Mouse (Mus musculus): Measurements from ENCODE around the gene H2-Eb1. TPM values are rescaled to one million over a fixed set of nuclear protein-coding genes. Genes with fewer than 3 reads are reported as not detected.

Gene H2-Eb1
- polyA plus RNA-seq, 1 experiment: not detected

- H3K4me3 ChIP-seq: no peak overlapping the region
- peaks cover 22% of the 10 kb centered on the region for H3K27me3 ChIP-seq (ENCODE audit: control insufficient read depth, insufficient read depth, insufficient read length)
- H3K79me2 ChIP-seq (ENCODE audit: control insufficient read depth, insufficient read depth): no peaks in the 10 kb centered on the region
- no peak overlapping the region for H3ac ChIP-seq (ENCODE audit: control insufficient read depth, insufficient read length)
- no peak overlapping the region for H3K4me2 ChIP-seq (ENCODE audit: low read depth)
- H3K36me3 ChIP-seq (ENCODE audit: control insufficient read depth, insufficient read depth): no peaks in the 10 kb centered on the region
- TF ChIP-seq POLR2A (IDR thresholded peaks at IDR 0.05; ENCODE audit: insufficient read length, low read depth) (no peak), SRF (IDR thresholded peaks at IDR 0.05; ENCODE audit: control insufficient read depth, insufficient read length, low read depth) (no peak), TCF3 (IDR thresholded peaks at IDR 0.05; ENCODE audit: insufficient read length, low read depth) (no peak), REST (IDR thresholded peaks at IDR 0.05; ENCODE audit: insufficient read depth, insufficient read length) (no peak), TCF12 (IDR thresholded peaks at IDR 0.05; ENCODE audit: insufficient read depth, poor library complexity, severe bottlenecking) (no peak), POLR2AphosphoS2 (IDR thresholded peaks at IDR 0.05; ENCODE audit: insufficient read length, low read depth) (no peak), E2F4 (IDR thresholded peaks at IDR 0.05; ENCODE audit: insufficient read depth) (no peak), MYOG (IDR thresholded peaks at IDR 0.05; ENCODE audit: control insufficient read depth in 1 of 3, insufficient read depth in 1 of 3, insufficient read length in 2 of 3, low read depth in 2 of 3) (no peak), MYOD1 (IDR thresholded peaks at IDR 0.05; ENCODE audit: control insufficient read depth in 1 of 3, insufficient read length in 2 of 3, low read depth in 2 of 3) (no peak)
Observed at GRCm38 (mm10) chr17:34261502-34261901, 44.2 kb upstream of the H2-Eb1 start.

- Histone ChIP-seq H3ac (ENCODE audit: control insufficient read depth, insufficient read length) (no peak overlapping the region), H3K36me3 (ENCODE audit: control insufficient read depth, insufficient read depth) (no peaks in the 10 kb centered on the region), H3K79me2 (ENCODE audit: control insufficient read depth, insufficient read depth) (no peaks in the 10 kb centered on the region), H3K27me3 (ENCODE audit: control insufficient read depth, insufficient read depth, insufficient read length) (peaks cover 27% of the 10 kb centered on the region), H3K4me3 (no peak overlapping the region), H3K4me2 (ENCODE audit: low read depth) (no peak overlapping the region)
- TF ChIP-seq CEBPB (IDR thresholded peaks at IDR 0.05; ENCODE audit: insufficient read depth, poor library complexity, severe bottlenecking): no peak
- no peak for TF ChIP-seq POLR2AphosphoS2 (IDR thresholded peaks at IDR 0.05; ENCODE audit: insufficient read length, low read depth)
- TF ChIP-seq TCF12 (IDR thresholded peaks at IDR 0.05; ENCODE audit: insufficient read depth, poor library complexity, severe bottlenecking): no peak
- no peak for TF ChIP-seq REST (IDR thresholded peaks at IDR 0.05; ENCODE audit: insufficient read depth, insufficient read length)
- no peak for TF ChIP-seq POLR2A (IDR thresholded peaks at IDR 0.05; ENCODE audit: insufficient read length, low read depth)
Observed at GRCm38 (mm10) chr17:34263068-34263467, 42.6 kb upstream of the H2-Eb1 start.

GRCm38 (mm10) chr17:34263811-34264371, 41.8 kb upstream of the H2-Eb1 start:
- no peaks in the 10 kb centered on the region for H3K79me2 ChIP-seq (ENCODE audit: control insufficient read depth, insufficient read depth)
- no peak overlapping the region for H3K4me2 ChIP-seq (ENCODE audit: low read depth)
- no peak for TF ChIP-seq USF1 (IDR thresholded peaks at IDR 0.05; ENCODE audit: low read depth)
- no peak for TF ChIP-seq REST (IDR thresholded peaks at IDR 0.05; ENCODE audit: insufficient read depth, insufficient read length)
- peaks cover 22% of the 10 kb centered on the region for H3K27me3 ChIP-seq (ENCODE audit: control insufficient read depth, insufficient read depth, insufficient read length)
- H3ac ChIP-seq (ENCODE audit: control insufficient read depth, insufficient read length): no peak overlapping the region
- no peaks in the 10 kb centered on the region for H3K36me3 ChIP-seq (ENCODE audit: control insufficient read depth, insufficient read depth)
- H3K4me3 ChIP-seq: no peak overlapping the region

GRCm38 (mm10) chr17:34264452-34265351, 41.0 kb upstream of the H2-Eb1 start:
- no peaks in the 10 kb centered on the region for H3K79me2 ChIP-seq (ENCODE audit: control insufficient read depth, insufficient read depth)
- H3K27me3 ChIP-seq (ENCODE audit: control insufficient read depth, insufficient read depth, insufficient read length): peaks cover 17% of the 10 kb centered on the region
- H3K4me3 ChIP-seq: no peak overlapping the region
- no peaks in the 10 kb centered on the region for H3K36me3 ChIP-seq (ENCODE audit: control insufficient read depth, insufficient read depth)
- H3ac ChIP-seq (ENCODE audit: control insufficient read depth, insufficient read length): no peak overlapping the region
- no peak for TF ChIP-seq REST (IDR thresholded peaks at IDR 0.05; ENCODE audit: insufficient read depth, insufficient read length)
- no peak overlapping the region for H3K4me2 ChIP-seq (ENCODE audit: low read depth)

- no peak for TF ChIP-seq REST (IDR thresholded peaks at IDR 0.05; ENCODE audit: insufficient read depth, insufficient read length)
- no peak for TF ChIP-seq USF1 (IDR thresholded peaks at IDR 0.05; ENCODE audit: low read depth)
- TF ChIP-seq TCF3 (IDR thresholded peaks at IDR 0.05; ENCODE audit: insufficient read length, low read depth): no peak
- TF ChIP-seq SRF (IDR thresholded peaks at IDR 0.05; ENCODE audit: control insufficient read depth, insufficient read length, low read depth): no peak
- TF ChIP-seq POLR2A (IDR thresholded peaks at IDR 0.05; ENCODE audit: insufficient read length, low read depth): no peak
- TF ChIP-seq E2F4 (IDR thresholded peaks at IDR 0.05; ENCODE audit: insufficient read depth): no peak
- no peak for TF ChIP-seq CEBPB (IDR thresholded peaks at IDR 0.05; ENCODE audit: insufficient read depth, poor library complexity, severe bottlenecking)
- H3K79me2 ChIP-seq (ENCODE audit: control insufficient read depth, insufficient read depth): no peaks in the 10 kb centered on the region
- peaks cover 12% of the 10 kb centered on the region for H3K27me3 ChIP-seq (ENCODE audit: control insufficient read depth, insufficient read depth, insufficient read length)
- H3ac ChIP-seq (ENCODE audit: control insufficient read depth, insufficient read length): no peak overlapping the region
- no peak overlapping the region for H3K4me3 ChIP-seq
- H3K4me2 ChIP-seq (ENCODE audit: low read depth): no peak overlapping the region
- H3K36me3 ChIP-seq (ENCODE audit: control insufficient read depth, insufficient read depth): no peaks in the 10 kb centered on the region
Observed at GRCm38 (mm10) chr17:34268262-34268661, 37.4 kb upstream of the H2-Eb1 start.

Measured in myocyte (in vitro differentiated cells).